Mouse (Mus musculus) hindbrain, embryonic 10.5 days (tissue): ENCODE results near the gene Prr29. TPM values are rescaled to one million over a fixed set of nuclear protein-coding genes. Genes with fewer than 3 reads are reported as not detected.
A peak's percentile ranks its signal among the peaks of the same experiment; 100 is the strongest.
"Not testable (repeated sequence)": the region's sequence is repeated elsewhere in the genome, so short reads cannot be mapped to it uniquely, and the experiment has no call there.

ENCODE experiments used
- DNase-seq: peaks from one replicate; pipeline ENCODE4 v3.0.0-alpha.2; 2017; ENCODE audit warnings: low spot score
- H3K27ac ChIP-seq: fragments of 300-500 bp; sonication (generic); 2 replicates; pipeline ENCODE4 v1.5.1; 2016; ENCODE audit warnings: mild to moderate bottlenecking, moderate library complexity
- H3K27me3 ChIP-seq: fragments of 300-500 bp; sonication (generic); 2 replicates; pipeline ENCODE4 v1.6.1; 2016; ENCODE audit warnings: mild to moderate bottlenecking; ENCODE audit not compliant: poor library complexity, insufficient read depth, severe bottlenecking
- H3K36me3 ChIP-seq: fragments of 300-500 bp; sonication (generic); 2 replicates; pipeline ENCODE4 v1.6.1; 2016; ENCODE audit warnings: mild to moderate bottlenecking, moderate library complexity
- H3K4me1 ChIP-seq: fragments of 300-500 bp; sonication (generic); replicated peaks from 2 replicates; pipeline ENCODE4 v1.6.1; 2016; ENCODE audit warnings: mild to moderate bottlenecking
- H3K4me3 ChIP-seq: fragments of 300-500 bp; sonication (generic); 2 replicates; pipeline ENCODE4 v1.5.1; 2016; ENCODE audit warnings: mild to moderate bottlenecking, moderate library complexity
- H3K9me3 ChIP-seq: fragments of 300-500 bp; sonication (generic); 2 replicates; pipeline ENCODE4 v1.6.1; 2016; ENCODE audit warnings: mild to moderate bottlenecking, moderate library complexity
- WGBS: fragments of 180-500 bp; shearing (Covaris S2); methylation state at CpG from one replicate; pipeline ENCODE4 v1.1.7; 2016; 5-methylcytosine and 5-hydroxymethylcytosine counted together
- polyA plus RNA-seq: library from polyadenylated mRNA; unstranded; fragments of >200 nt; fragmentation: Nextera tagmentation; extraction: Ambion mirVana; gene quantifications from 2 replicates; pipeline ENCODE4 v1.2.1, GENCODE M21; 2016

Prr29 gene
- polyA plus RNA-seq, 1 experiment from 2014 or later: not detected

- Histone ChIP-seq H3K9me3 (no peaks in the 10 kb centered on the region), H3K36me3 (no peaks in the 10 kb centered on the region), H3K27ac (no peak overlapping the region), H3K4me3 (no peak overlapping the region), H3K4me1 (peaks cover 17% of the 10 kb centered on the region), H3K27me3 (no peaks in the 10 kb centered on the region)
- no peak for DNase-seq
- WGBS: 84% methylated on average over 7 of the region's 7 CpGs
Observed at GRCm38 (mm10) chr11:106338870-106339269, 26.4 kb upstream of the Prr29 start.

GRCm38 (mm10) chr11:106339323-106339722 lies 25.9 kb upstream of the Prr29 start:
- peaks cover 13% of the 10 kb centered on the region for H3K4me1 ChIP-seq
- H3K36me3 ChIP-seq, H3K9me3 ChIP-seq, H3K4me3 ChIP-seq, H3K27me3 ChIP-seq, DNase-seq, H3K27ac ChIP-seq: not testable (repeated sequence)
- WGBS: 95% methylated on average over 4 of the region's 4 CpGs

GRCm38 (mm10) chr11:106340990-106341520 lies 24.2 kb upstream of the Prr29 start:
- Histone ChIP-seq H3K27me3 (no peaks in the 10 kb centered on the region), H3K4me3 (no peak overlapping the region), H3K36me3 (no peaks in the 10 kb centered on the region), H3K27ac (no peak overlapping the region), H3K9me3 (no peaks in the 10 kb centered on the region), H3K4me1 (peaks cover 15% of the 10 kb centered on the region)
- DNase-seq: no peak
- 84% methylated on average over 9 of the region's 9 CpGs for WGBS

- 70% methylated on average over 6 of the region's 6 CpGs for WGBS
- no peak for DNase-seq
Observed at GRCm38 (mm10) chr11:106344910-106345309, 20.4 kb upstream of the Prr29 start.

GRCm38 (mm10) chr11:106349772-106350171 lies 15.5 kb upstream of the Prr29 start:
- H3K9me3 ChIP-seq: no peaks in the 10 kb centered on the region
- WGBS: 89% methylated on average over 6 of the region's 6 CpGs
- H3K4me3 ChIP-seq: no peak overlapping the region
- H3K4me1 ChIP-seq: peaks cover 21% of the 10 kb centered on the region
- DNase-seq: no peak
- H3K27ac ChIP-seq: no peak overlapping the region
- H3K36me3 ChIP-seq: no peaks in the 10 kb centered on the region
- no peaks in the 10 kb centered on the region for H3K27me3 ChIP-seq

More at GRCm38 (mm10) chr11:106344910-106345309, 20.4 kb upstream of the Prr29 start:
- Histone ChIP-seq H3K36me3 (no peaks in the 10 kb centered on the region), H3K9me3 (no peaks in the 10 kb centered on the region), H3K4me3 (no peak overlapping the region), H3K27me3 (no peaks in the 10 kb centered on the region), H3K27ac (no peak overlapping the region), H3K4me1 (peaks cover 8% of the 10 kb centered on the region; the same call in 1 of the 2 replicates)

- H3K27ac ChIP-seq: no peak overlapping the region
- peaks cover 22% of the 10 kb centered on the region for H3K4me1 ChIP-seq
- no peaks in the 10 kb centered on the region for H3K36me3 ChIP-seq
- no peaks in the 10 kb centered on the region for H3K27me3 ChIP-seq
- no peaks in the 10 kb centered on the region for H3K9me3 ChIP-seq
- WGBS: 71% methylated on average over 5 of the region's 5 CpGs
- peak; percentile 17 for DNase-seq
- H3K4me3 ChIP-seq: no peak overlapping the region
Observed at GRCm38 (mm10) chr11:106350853-106351252, 14.4 kb upstream of the Prr29 start.

GRCm38 (mm10) chr11:106351253-106351652 lies 14.0 kb upstream of the Prr29 start:
- no peaks in the 10 kb centered on the region for H3K9me3 ChIP-seq
- WGBS: 55% methylated on average over 3 of the region's 3 CpGs
- H3K4me3 ChIP-seq: no peak overlapping the region
- H3K27ac ChIP-seq: no peak overlapping the region
- peaks cover 23% of the 10 kb centered on the region for H3K4me1 ChIP-seq
- H3K27me3 ChIP-seq: no peaks in the 10 kb centered on the region
- DNase-seq: no peak
- H3K36me3 ChIP-seq: no peaks in the 10 kb centered on the region

GRCm38 (mm10) chr11:106351941-106352340 lies 13.3 kb upstream of the Prr29 start:
- Histone ChIP-seq H3K36me3 (no peaks in the 10 kb centered on the region), H3K4me3 (no peak overlapping the region), H3K9me3 (no peaks in the 10 kb centered on the region), H3K27me3 (no peaks in the 10 kb centered on the region), H3K27ac (no peak overlapping the region), H3K4me1 (peaks cover 23% of the 10 kb centered on the region)
- 74% methylated on average over 4 of the region's 4 CpGs for WGBS
- DNase-seq: no peak

GRCm38 (mm10) chr11:106353188-106353587 lies 12.1 kb upstream of the Prr29 start, which contains the start of gene Scn4a:
Scn4a (minus strand) TSS chr11:106353288.
- H3K36me3 ChIP-seq: no peaks in the 10 kb centered on the region
- H3K4me1 ChIP-seq: peaks cover 23% of the 10 kb centered on the region
- 88% methylated on average over 12 of the region's 12 CpGs for WGBS
- DNase-seq: no peak
- no peak within 1 kb of the TSS for H3K4me3 ChIP-seq
- no peaks in the 10 kb centered on the region for H3K9me3 ChIP-seq
- H3K27ac ChIP-seq: no peak within 1 kb of the TSS
- H3K27me3 ChIP-seq: no peaks in the 10 kb centered on the region

GRCm38 (mm10) chr11:106354181-106354580 lies 11.1 kb upstream of the Prr29 start:
- H3K9me3 ChIP-seq: no peaks in the 10 kb centered on the region
- no peak for DNase-seq
- no peak overlapping the region for H3K27ac ChIP-seq
- no peaks in the 10 kb centered on the region for H3K36me3 ChIP-seq
- H3K4me3 ChIP-seq: no peak overlapping the region
- no peaks in the 10 kb centered on the region for H3K27me3 ChIP-seq
- 59% methylated on average over 1 of the region's 1 CpGs for WGBS
- peaks cover 23% of the 10 kb centered on the region for H3K4me1 ChIP-seq

- Histone ChIP-seq H3K27me3 (no peaks in the 10 kb centered on the region), H3K4me1 (peaks cover 23% of the 10 kb centered on the region), H3K4me3 (no peak overlapping the region), H3K27ac (no peak overlapping the region), H3K9me3 (no peaks in the 10 kb centered on the region), H3K36me3 (no peaks in the 10 kb centered on the region)
- no peak for DNase-seq
- 74% methylated on average over 19 of the region's 19 CpGs for WGBS
Observed at GRCm38 (mm10) chr11:106355382-106356128, 9.7 kb upstream of the Prr29 start.

GRCm38 (mm10) chr11:106359350-106359749 lies 5.9 kb upstream of the Prr29 start:
- H3K27me3 ChIP-seq: no peaks in the 10 kb centered on the region
- peak; percentile 49 for DNase-seq
- H3K36me3 ChIP-seq: no peaks in the 10 kb centered on the region
- WGBS: 21% methylated on average over 5 of the region's 5 CpGs
- H3K4me1 ChIP-seq: peaks cover 8% of the 10 kb centered on the region
- no peaks in the 10 kb centered on the region for H3K9me3 ChIP-seq
- no peak overlapping the region for H3K27ac ChIP-seq
- no peak overlapping the region for H3K4me3 ChIP-seq

- WGBS: 7% methylated on average over 11 of the region's 11 CpGs
- peak overlapping the region; percentile 28 for H3K4me3 ChIP-seq
- peaks cover 28% of the 10 kb centered on the region for H3K4me1 ChIP-seq
- DNase-seq: peak; percentile 43
- H3K9me3 ChIP-seq: no peaks in the 10 kb centered on the region
- no peaks in the 10 kb centered on the region for H3K36me3 ChIP-seq
- no peaks in the 10 kb centered on the region for H3K27me3 ChIP-seq
- peak overlapping the region; percentile 64 for H3K27ac ChIP-seq
Observed at GRCm38 (mm10) chr11:106364712-106365111, 560 bp upstream of the Prr29 start.
